Mouse (Mus musculus) lung, postnatal 0 days (tissue): ENCODE measurements around the gene Tubb4b.

Source experiments
- CTCF ChIP-seq: IDR thresholded peaks from 2 replicates; pipeline ENCODE4 v1.5.1; 2016; ENCODE audit warnings: antibody characterized with exemption, mild to moderate bottlenecking
- EP300 ChIP-seq: IDR thresholded peaks from 2 replicates; pipeline ENCODE4 v1.6.1; 2016; ENCODE audit warnings: antibody characterized with exemption, mild to moderate bottlenecking, control low read depth

- no peak for TF ChIP-seq CTCF
- TF ChIP-seq EP300: no peak
Observed at GRCm38 (mm10) chr2:25229582-25229981, 5.1 kb upstream of the Tubb4b start.
